Mouse (Mus musculus) hindbrain, embryonic 15.5 days (tissue): Measurements from ENCODE around the gene Klk1b24. TPM values are rescaled to one million over a fixed set of nuclear protein-coding genes. Genes with fewer than 3 reads are reported as not detected.

ENCODE experiments used
- ATAC-seq: fragments of 200-750 bp; cut with Nextera tagmentation; 2 replicates; pipeline ENCODE4 v1.8.0; 2017; ENCODE audit warnings: low read depth, moderate number of reproducible peaks, moderate TSS enrichment; ENCODE audit not compliant: low FRiP score
- H3K27ac ChIP-seq: fragments of 300-500 bp; sonication (generic); replicated peaks from 2 replicates; pipeline ENCODE4 v1.5.1; 2015; ENCODE audit warnings: mild to moderate bottlenecking, inconsistent platforms
- H3K27me3 ChIP-seq: fragments of 300-500 bp; sonication (generic); 2 replicates; pipeline ENCODE4 v1.6.1; 2015; ENCODE audit warnings: control low read depth, inconsistent platforms
- H3K36me3 ChIP-seq: fragments of 300-500 bp; sonication (generic); 2 replicates; pipeline ENCODE4 v1.6.1; 2015; ENCODE audit warnings: control low read depth, inconsistent platforms
- H3K4me1 ChIP-seq: fragments of 300-500 bp; sonication (generic); replicated peaks from 2 replicates; pipeline ENCODE4 v1.6.1; 2015; ENCODE audit warnings: control low read depth, inconsistent platforms
- H3K4me2 ChIP-seq: fragments of 300-500 bp; sonication (generic); 2 replicates; pipeline ENCODE4 v1.6.1; 2015; ENCODE audit warnings: moderate library complexity, mild to moderate bottlenecking, inconsistent platforms
- H3K4me3 ChIP-seq: fragments of 300-500 bp; sonication (generic); 2 replicates; pipeline ENCODE4 v1.5.1; 2015; ENCODE audit warnings: mild to moderate bottlenecking, inconsistent platforms
- H3K9ac ChIP-seq: fragments of 300-500 bp; sonication (generic); 2 replicates; pipeline ENCODE4 v1.6.1; 2015; ENCODE audit warnings: inconsistent platforms
- H3K9me3 ChIP-seq: fragments of 300-500 bp; sonication (generic); 2 replicates; pipeline ENCODE4 v1.6.1; 2016; ENCODE audit warnings: control low read depth, inconsistent platforms
- WGBS: fragments of 180-500 bp; shearing (Covaris S2); methylation state at CpG from one replicate; pipeline ENCODE4 v1.1.7; 2015; 5-methylcytosine and 5-hydroxymethylcytosine counted together
- polyA plus RNA-seq: library from polyadenylated mRNA; unstranded; fragments of >200 nt; fragmentation: Nextera tagmentation; extraction: Ambion mirVana; gene quantifications from 2 replicates; pipeline ENCODE4 v1.2.1, GENCODE M21; 2015

Gene Klk1b24
- polyA plus RNA-seq, 1 experiment from 2014 or later: not detected

GRCm38 (mm10) chr7:44240712-44241111 is 52.7 kb downstream of the Klk1b24 start:
- ATAC-seq: no peak
- H3K27ac ChIP-seq: no peak overlapping the region
- no peaks in the 10 kb centered on the region for H3K36me3 ChIP-seq
- 75% methylated on average over 1 of the region's 1 CpGs for WGBS
- peaks cover 5% of the 10 kb centered on the region for H3K4me1 ChIP-seq
- H3K27me3 ChIP-seq: no peaks in the 10 kb centered on the region
- no peak overlapping the region for H3K4me2 ChIP-seq
- H3K9me3 ChIP-seq: no peaks in the 10 kb centered on the region
- H3K4me3 ChIP-seq: no peak overlapping the region
- H3K9ac ChIP-seq: no peak overlapping the region

- whole genome bisulfite sequencing: 84% methylated on average over 2 of the region's 2 CpGs
- Histone ChIP-seq H3K4me2 (no peak overlapping the region), H3K4me3 (no peak overlapping the region), H3K27ac (no peak overlapping the region), H3K9me3 (no peaks in the 10 kb centered on the region), H3K36me3 (no peaks in the 10 kb centered on the region), H3K9ac (no peak overlapping the region), H3K4me1 (peaks cover 6% of the 10 kb centered on the region), H3K27me3 (no peaks in the 10 kb centered on the region)
- ATAC-seq: no peak
These were observed 53.1 kb downstream of the Klk1b24 start for GRCm38 (mm10) chr7:44241163-44241562.

Other genes starting within 250 kb of the Klk1b24 start
- not detected in 2 replicates for gene Klk1b8, start 237.6 kb upstream of the Klk1b24 start, polyA plus RNA-seq
- gene Klk1b1, start 221.5 kb upstream of the Klk1b24 start, polyA plus RNA-seq: not detected in 2 replicates
- gene Klk1b9, start 212.2 kb upstream of the Klk1b24 start, polyA plus RNA-seq: not detected in 2 replicates
- gene Klk1b11, start 192.4 kb upstream of the Klk1b24 start, polyA plus RNA-seq: not detected in 2 replicates
- not detected in 2 replicates for gene Klk1b26, start 176.1 kb upstream of the Klk1b24 start, polyA plus RNA-seq
- not detected in 2 replicates for gene Klk1b27, start 135.9 kb upstream of the Klk1b24 start, polyA plus RNA-seq
- not detected in 2 replicates for gene Klk1b21, start 85.9 kb upstream of the Klk1b24 start, polyA plus RNA-seq
- not detected in 2 replicates for gene Klk1b22, start 75.6 kb upstream of the Klk1b24 start, polyA plus RNA-seq
- gene Klk1b16, start 51.5 kb upstream of the Klk1b24 start, polyA plus RNA-seq: not detected in 2 replicates
- gene Klk1b3, start 10.0 kb downstream of the Klk1b24 start, polyA plus RNA-seq: not detected in 2 replicates
- not detected in 2 replicates for gene Klk1b4, start 19.2 kb downstream of the Klk1b24 start, polyA plus RNA-seq
- gene Klk1b5, start 27.7 kb downstream of the Klk1b24 start, polyA plus RNA-seq: not detected in 2 replicates
- not detected in 2 replicates for gene Klk1, start 37.1 kb downstream of the Klk1b24 start, polyA plus RNA-seq
- 0.17 TPM in 1 of 2 replicates, not detected in the other for gene Gm36864, start 47.9 kb downstream of the Klk1b24 start, polyA plus RNA-seq
- 1.1 and 1.2 TPM in 2 replicates for gene 1700028J19Rik, start 58.5 kb downstream of the Klk1b24 start, polyA plus RNA-seq
- 193 and 221 TPM in 2 replicates for gene 2410002F23Rik, start 58.5 kb downstream of the Klk1b24 start, polyA plus RNA-seq
- gene Acp4, start 69.1 kb downstream of the Klk1b24 start, polyA plus RNA-seq: not detected in 2 replicates
- gene Gm15517, start 73.2 kb downstream of the Klk1b24 start, polyA plus RNA-seq: 1.2 TPM in 1 of 2 replicates, not detected in the other
- gene Clec11a, start 118.7 kb downstream of the Klk1b24 start, polyA plus RNA-seq: 3.0 and 3.4 TPM in 2 replicates
- gene Shank1, start 122.0 kb downstream of the Klk1b24 start, polyA plus RNA-seq: 38.7 and 42.3 TPM in 2 replicates
- gene Syt3, start 195.9 kb downstream of the Klk1b24 start, polyA plus RNA-seq: 58.9 and 68.8 TPM in 2 replicates
- 2.8 and 2.9 TPM in 2 replicates for gene 1700008O03Rik, start 197.6 kb downstream of the Klk1b24 start, polyA plus RNA-seq
- 16.7 and 16.9 TPM in 2 replicates for gene Lrrc4b, start 240.8 kb downstream of the Klk1b24 start, polyA plus RNA-seq